Mouse (Mus musculus): ENCODE measurements around the gene Nrarp.
A peak's percentile ranks its signal among the peaks of the same experiment; 100 is the strongest.

GRCm38 (mm10) chr2:25180478-25180903, at the start of gene Nrarp:
- TF ChIP-seq POLR2A (IDR thresholded peaks at IDR 0.05; ENCODE audit: insufficient read depth, low read depth, low read length) (peak; percentile 45), CTCF (IDR thresholded peaks at IDR 0.05; ENCODE audit: insufficient read depth, low read depth, low read length) (0 out of 2 replicates have a peak, but pooled peaks have one; percentile 29)
